Mouse (Mus musculus): ENCODE data around the gene Svbp. TPM values are rescaled to one million over a fixed set of nuclear protein-coding genes. Genes with fewer than 3 reads are reported as not detected.

The Svbp gene
- total and polyA plus RNA-seq, 3 experiments: 15.7 to 23.5 (median 15.8) TPM

- Histone ChIP-seq H3K27ac (ENCODE audit: insufficient read depth, low read depth) (no peak overlapping the region), H3K36me3 (replicated peaks in 1 of 2; ENCODE audit: control insufficient read depth in 1 of 2, insufficient read depth in 1 of 2, low read length in 1 of 2) (no peaks in the 10 kb centered on the region), H3K27me3 (replicated peaks) (peaks cover 23% of the 10 kb centered on the region), H3K4me2 (ENCODE audit: insufficient read depth, low read depth, poor library complexity, severe bottlenecking) (no peak overlapping the region), H3K9me3 (replicated peaks; ENCODE audit: low read length) (no peaks in the 10 kb centered on the region), H3K4me1 (ENCODE audit: control insufficient read depth in 1 of 2, insufficient read depth in 2 of 2) (peaks cover 0 to 5% of the 10 kb centered on the region in 2 experiments; a peak in 1 of 4 replicates), H3K4me3 (replicated peaks in 1 of 3; ENCODE audit: low read depth in 2 of 3, low read length in 2 of 3, poor library complexity in 1 of 3) (no peak overlapping the region), H3K79me2 (replicated peaks; ENCODE audit: control insufficient read depth, extremely low read depth, insufficient read depth, poor library complexity, severe bottlenecking) (no peaks in the 10 kb centered on the region), H3K9ac (ENCODE audit: insufficient read depth, low read depth) (no peak overlapping the region)
- in situ Hi-C loops (cut with MboI; ENCODE audit: low pct_ligation_motif_present, low pct_unique_long_range_greater_than_20kb, low sequenced_read_pairs): no loop called here
- dilution Hi-C loops (cut with MboI; ENCODE audit: extremely low pct_ligation_motif_present, extremely low pct_unique_long_range_greater_than_20kb, low sequenced_read_pairs): no loop called here
- DNase-seq (ENCODE audit: extremely low read depth): no peak
- TF ChIP-seq JUN (IDR thresholded peaks at IDR 0.05; ENCODE audit: insufficient read depth, low read depth, low read length) (no peak), CTCF (conservative IDR thresholded peaks at IDR 0.05 in 1 of 2, IDR thresholded peaks at IDR 0.05 in 1 of 2; ENCODE audit: low read depth in 2 of 2, low read length in 2 of 2) (peak in 1 of 2 experiments; percentile 45; a peak in 2 of 4 replicates), GABPA (IDR thresholded peaks at IDR 0.05; ENCODE audit: insufficient replicate concordance, low read depth, low read length) (no peak), CHD2 (IDR thresholded peaks at IDR 0.05; ENCODE audit: low read length) (no peak), MYC (IDR thresholded peaks at IDR 0.05; ENCODE audit: low read depth, low read length) (no peak), ZC3H11A (IDR thresholded peaks at IDR 0.05; ENCODE audit: low read depth, low read length) (no peak), SMC3 (IDR thresholded peaks at IDR 0.05; ENCODE audit: low read depth, low read length) (0 out of 2 replicates have a peak, but pooled peaks have one; percentile 22), NELFE (IDR thresholded peaks at IDR 0.05; ENCODE audit: low read depth, low read length) (no peak), ZKSCAN1 (IDR thresholded peaks at IDR 0.05; ENCODE audit: borderline replicate concordance, low read depth, low read length) (no peak), MAFK (IDR thresholded peaks at IDR 0.05; ENCODE audit: insufficient replicate concordance, low read length) (no peak), POLR2AphosphoS2 (IDR thresholded peaks at IDR 0.05; ENCODE audit: low read depth, low read length) (no peak), RCOR1 (conservative IDR thresholded peaks at IDR 0.05; ENCODE audit: low read depth, low read length) (no peak), ZMIZ1 (IDR thresholded peaks at IDR 0.05; ENCODE audit: low read depth, low read length) (no peak), USF2 (conservative IDR thresholded peaks at IDR 0.05; ENCODE audit: low read depth, low read length) (no peak), KAT2A (IDR thresholded peaks at IDR 0.05; ENCODE audit: insufficient replicate concordance, low read length) (no peak), USF1 (IDR thresholded peaks at IDR 0.05; ENCODE audit: low read depth, low read length) (no peak), RAD21 (IDR thresholded peaks at IDR 0.05; ENCODE audit: low read depth, low read length) (peak; percentile 45)
These were observed 6.9 kb upstream of the Svbp start for GRCm38 (mm10) chr4:119188060-119188785.

GRCm38 (mm10) chr4:119189392-119189791 is 5.7 kb upstream of the Svbp start:
- Histone ChIP-seq H3K27ac (ENCODE audit: insufficient read depth, low read depth) (no peak overlapping the region), H3K9ac (ENCODE audit: insufficient read depth, low read depth) (no peak overlapping the region), H3K4me1 (ENCODE audit: control insufficient read depth in 1 of 2, insufficient read depth in 2 of 2) (no peaks in the 10 kb centered on the region), H3K4me2 (ENCODE audit: insufficient read depth, low read depth, poor library complexity, severe bottlenecking) (no peak overlapping the region), H3K4me3 (replicated peaks in 1 of 3; ENCODE audit: low read depth in 2 of 3, low read length in 2 of 3, poor library complexity in 1 of 3) (no peak overlapping the region), H3K79me2 (replicated peaks; ENCODE audit: control insufficient read depth, extremely low read depth, insufficient read depth, poor library complexity, severe bottlenecking) (no peaks in the 10 kb centered on the region), H3K9me3 (replicated peaks; ENCODE audit: low read length) (no peaks in the 10 kb centered on the region), H3K36me3 (replicated peaks in 1 of 2; ENCODE audit: control insufficient read depth in 1 of 2, insufficient read depth in 1 of 2, low read length in 1 of 2) (no peaks in the 10 kb centered on the region), H3K27me3 (replicated peaks) (peaks cover 14% of the 10 kb centered on the region)
- no peak for DNase-seq (ENCODE audit: extremely low read depth)
- dilution Hi-C loops (cut with MboI; ENCODE audit: extremely low pct_ligation_motif_present, extremely low pct_unique_long_range_greater_than_20kb, low sequenced_read_pairs) (no loop called here), in situ Hi-C loops (cut with MboI; ENCODE audit: low pct_ligation_motif_present, low pct_unique_long_range_greater_than_20kb, low sequenced_read_pairs) (no loop called here)
- TF ChIP-seq USF2 (conservative IDR thresholded peaks at IDR 0.05; ENCODE audit: low read depth, low read length) (no peak), E2F4 (IDR thresholded peaks at IDR 0.05; ENCODE audit: insufficient replicate concordance, low read depth, low read length) (no peak), HCFC1 (IDR thresholded peaks at IDR 0.05; ENCODE audit: low read depth, low read length) (no peak), MAX (IDR thresholded peaks at IDR 0.05; ENCODE audit: low read length) (no peak), CHD2 (IDR thresholded peaks at IDR 0.05; ENCODE audit: low read length) (no peak), USF1 (IDR thresholded peaks at IDR 0.05; ENCODE audit: low read depth, low read length) (no peak), NRF1 (IDR thresholded peaks at IDR 0.05; ENCODE audit: low read depth, low read length) (no peak)

All from CH12.LX (cell line).